Mouse (Mus musculus) gastrocnemius, adult 2 months (tissue): Measurements from ENCODE around the gene Gm8871. TPM values are rescaled to one million over a fixed set of nuclear protein-coding genes. Genes with fewer than 3 reads are reported as not detected.
"Not testable (repeated sequence)": the region's sequence is repeated elsewhere in the genome, so short reads cannot be mapped to it uniquely, and the experiment has no call there.

Experiments
- DNase-seq: peaks from one replicate; pipeline ENCODE4 v3.0.0; 2022
- H3K27ac ChIP-seq: fragments of 200-600 bp; 2 replicates; pipeline ENCODE4 v1.8.1; 2022; ENCODE audit warnings: mild to moderate bottlenecking
- H3K4me3 ChIP-seq: fragments of 200-600 bp; 2 replicates; pipeline ENCODE4 v1.8.1; 2022; ENCODE audit warnings: mild to moderate bottlenecking, moderate library complexity
- intact Hi-C: fragments of 180-260 bp; cut with DNase I; formaldehyde crosslinking; loops from one replicate; pipeline ENCODE4 v1.15.1; 2025
- long read RNA-seq, 2 experiments: library from polyadenylated mRNA; stranded (forward); transcript quantifications; one replicate each; pipeline ENCODE4 v2.0.0; 2021
- total RNA-seq, 2 experiments: library from RNA; stranded (reverse); gene quantifications; 2 replicates each; pipeline ENCODE4 v1.2.3; 2021

Gene Gm8871
- total RNA-seq = not detected
- long read RNA-seq, experiment 1 = 0 reads
- long read RNA-seq, experiment 2 = 0 reads

GRCm38 (mm10) chr5:10947505-10947904 is at the start of gene Gm8871, which contains the start of gene Gm8857:
TSS of gene Gm8871 (plus strand) at chr5:10947805.
TSS of gene Gm8857 (plus strand) at chr5:10947807.
- H3K4me3 ChIP-seq, DNase-seq, intact Hi-C loops, H3K27ac ChIP-seq: not testable (repeated sequence)

GRCm38 (mm10) chr5:10953512-10953911 is 5.9 kb downstream of the Gm8871 start:
- H3K27ac ChIP-seq, intact Hi-C loops, H3K4me3 ChIP-seq, DNase-seq: not testable (repeated sequence)

GRCm38 (mm10) chr5:10958057-10958456 is 10.5 kb downstream of the Gm8871 start:
- intact Hi-C loops, H3K27ac ChIP-seq, DNase-seq, H3K4me3 ChIP-seq: not testable (repeated sequence)

Other genes with a start within 250 kb of the Gm8871 start
- gene Gm8857, start within 50 bp of the Gm8871 start, total RNA-seq = not detected
- gene Gm8879, start 179.8 kb downstream of the Gm8871 start, total RNA-seq = not detected
- not detected for gene Gm5861, start 235.3 kb downstream of the Gm8871 start, total RNA-seq